In genomic region chr13:74026215-74026614, GRCm38 (mm10) we compare ENCODE assay signal across 8 mouse cellular contexts. TPM values are rescaled to one million over a fixed set of nuclear protein-coding genes. Genes with fewer than 3 reads are reported as not detected.
DNase-seq lines count a peak whose midpoint lies in the region; ATAC-seq and TF ChIP-seq lines count a peak whose summit lies in the region.

No protein-coding gene starts in this region.

- peaks cover 6% of the 10 kb centered on the region for H3K4me1 ChIP-seq in heart, embryonic 11.5 days (ENCODE audit: control insufficient read depth, insufficient read depth, low read length)
- H3K4me1 ChIP-seq in ES-E14 (ENCODE audit: control insufficient read depth in 2 of 2, insufficient read depth in 2 of 2, low read length in 2 of 2, poor library complexity in 1 of 2): no peaks in the 10 kb centered on the region
- peaks cover 24% of the 10 kb centered on the region for H3K4me1 ChIP-seq in heart, embryonic 15.5 days (replicated peaks)
- H3K4me1 ChIP-seq in kidney, postnatal 0 days (replicated peaks; ENCODE audit: insufficient read depth, low read length): no peaks in the 10 kb centered on the region

- H3K27ac ChIP-seq in heart, embryonic 11.5 days (ENCODE audit: low read depth, low read length): no peak overlapping the region
- H3K27ac ChIP-seq in ES-E14 (ENCODE audit: insufficient read depth, low read depth, low read length, poor library complexity, severe bottlenecking): no peak overlapping the region
- peak overlapping the region; percentile 48 for H3K27ac ChIP-seq in heart, embryonic 15.5 days
- H3K27ac ChIP-seq in kidney, postnatal 0 days: no peak overlapping the region

- ATAC-seq in heart, embryonic 11.5 days (replicated peaks; ENCODE audit: insufficient number of reproducible peaks, low FRiP score, low TSS enrichment): no peak
- no peak; the same call in 1 of the 2 replicates for ATAC-seq in heart, embryonic 15.5 days (replicated peaks; ENCODE audit: insufficient number of reproducible peaks, insufficient read depth, low FRiP score, low read depth)
- peak; percentile 50; the same call in 1 of the 2 replicates for ATAC-seq in kidney, postnatal 0 days (replicated peaks; ENCODE audit: low FRiP score, low read depth)
- ATAC-seq in megakaryocyte, adult 5-6 weeks (ENCODE audit: poor library complexity, severe bottlenecking): peak; percentile 53

- H3K4me3 ChIP-seq in heart, embryonic 11.5 days (ENCODE audit: low read depth, low read length): no peak overlapping the region
- no peak overlapping the region for H3K4me3 ChIP-seq in ES-E14 (ENCODE audit: insufficient read depth in 1 of 2, low read depth in 1 of 2, low read length in 2 of 2, poor library complexity in 1 of 2, severe bottlenecking in 1 of 2)
- H3K4me3 ChIP-seq in heart, embryonic 15.5 days: no peak overlapping the region
- no peak overlapping the region for H3K4me3 ChIP-seq in kidney, postnatal 0 days (replicated peaks; ENCODE audit: low read depth, low read length)

- H3K36me3 ChIP-seq in heart, embryonic 11.5 days (ENCODE audit: control insufficient read depth, insufficient read depth, low read length): no peaks in the 10 kb centered on the region
- H3K36me3 ChIP-seq in ES-E14 (ENCODE audit: control insufficient read depth, insufficient read depth, low read length, poor library complexity, severe bottlenecking): no peaks in the 10 kb centered on the region
- H3K36me3 ChIP-seq in heart, embryonic 15.5 days: no peaks in the 10 kb centered on the region
- no peaks in the 10 kb centered on the region for H3K36me3 ChIP-seq in kidney, postnatal 0 days (ENCODE audit: insufficient read depth, low read length)

- no peak overlapping the region for H3K4me2 ChIP-seq in heart, embryonic 11.5 days
- no peak overlapping the region for H3K4me2 ChIP-seq in heart, embryonic 15.5 days
- H3K4me2 ChIP-seq in kidney, postnatal 0 days (ENCODE audit: low read length): no peak overlapping the region

- WGBS in heart, embryonic 11.5 days (ENCODE audit: insufficient replicate concordance): 6% methylated on average over 2 of the region's 2 CpGs
- 13% methylated on average over 2 of the region's 2 CpGs for WGBS in heart, embryonic 15.5 days
- 29% methylated on average over 2 of the region's 2 CpGs for WGBS in kidney, postnatal 0 days

- peak; percentile 79 for TF ChIP-seq CTCF in kidney, postnatal 0 days (IDR thresholded peaks at IDR 0.05; ENCODE audit: low read depth)

- H3K9ac ChIP-seq in heart, embryonic 11.5 days (ENCODE audit: low read depth, low read length): no peak overlapping the region
- H3K9ac ChIP-seq in ES-E14 (ENCODE audit: insufficient read depth, low read depth, low read length, poor library complexity, severe bottlenecking): no peak overlapping the region
- H3K9ac ChIP-seq in heart, embryonic 15.5 days: no peak overlapping the region
- H3K9ac ChIP-seq in kidney, postnatal 0 days (ENCODE audit: low read depth, low read length): no peak overlapping the region

- in situ Hi-C loops in ES-E14 (cut with MboI; ENCODE audit: low sequenced_read_pairs in 2 of 2, unreplicated experiment in 2 of 2): no loop called here

- H3K27me3 ChIP-seq in heart, embryonic 11.5 days (ENCODE audit: control insufficient read depth, insufficient read depth, low read length): no peaks in the 10 kb centered on the region
- H3K27me3 ChIP-seq in heart, embryonic 15.5 days: no peaks in the 10 kb centered on the region
- no peaks in the 10 kb centered on the region for H3K27me3 ChIP-seq in kidney, postnatal 0 days (ENCODE audit: insufficient read depth, low read length)

- DNase-seq in heart, adult 11 months: peak; percentile 95
- DNase-seq in ES-E14 (ENCODE audit: low read depth, low spot score): peak; percentile 39
- DNase-seq in cerebellum, postnatal 36 days: peak; percentile 26 to 50
- peak; percentile 84 for DNase-seq in kidney, postnatal 0 days (ENCODE audit: low spot score)
- peak; percentile 37 for DNase-seq in thymus, postnatal 14 days

- no peaks in the 10 kb centered on the region for H3K9me3 ChIP-seq in heart, embryonic 11.5 days (replicated peaks; ENCODE audit: control insufficient read depth, low read length)
- H3K9me3 ChIP-seq in ES-E14 (ENCODE audit: control insufficient read depth, insufficient read depth, low read depth, low read length): no peaks in the 10 kb centered on the region
- no peaks in the 10 kb centered on the region for H3K9me3 ChIP-seq in heart, embryonic 15.5 days (replicated peaks)
- H3K9me3 ChIP-seq in kidney, postnatal 0 days (replicated peaks; ENCODE audit: low read length): no peaks in the 10 kb centered on the region

TF ChIP-seq in ES-E14, 5 proteins besides CTCF, POLR2A, EP300 and RAD21:
- TF ChIP-seq MAFK (IDR thresholded peaks at IDR 0.05; ENCODE audit: insufficient read depth, low read depth, low read length) (no peak), ZNF384 (IDR thresholded peaks at IDR 0.05; ENCODE audit: low read depth, low read length) (no peak), ZC3H11A (IDR thresholded peaks at IDR 0.05; ENCODE audit: borderline replicate concordance, low read depth, low read length) (peak; percentile 54; the same call in 1 of the 2 replicates)

RNA-seq across cellular contexts. Expression of gene Tppp, which starts 17.0 kb away (rescaled TPM):
- 2.7 and 3.2 TPM in 2 replicates for polyA plus RNA-seq in heart, embryonic 11.5 days (2014; fragmentation: Nextera tagmentation; extraction: Ambion mirVana)
- 0.21 and 0.22 TPM in 2 replicates for total RNA-seq in ES-E14 (2012; rRNA removed)
- polyA plus RNA-seq in heart, embryonic 15.5 days (2015; fragmentation: Nextera tagmentation; extraction: Ambion mirVana): 4.1 and 5.6 TPM in 2 replicates
- polyA plus RNA-seq in kidney, postnatal 0 days (2015; fragmentation: Nextera tagmentation; extraction: Ambion mirVana): 0.42 and 0.56 TPM in 2 replicates
- total RNA-seq in megakaryocyte, adult 5-6 weeks (2015): 0.05 and 0.16 TPM in 2 replicates
- 0.08 and 0.51 TPM in 2 replicates for total RNA-seq in megakaryocyte, adult 5-6 weeks (2017)

RNA-seq across cellular contexts. Expression of gene Cep72, which starts 35.9 kb away (rescaled TPM):
- polyA plus RNA-seq in heart, embryonic 11.5 days (2014; fragmentation: Nextera tagmentation; extraction: Ambion mirVana): 11.2 and 18.8 TPM in 2 replicates
- 7.6 and 10.0 TPM in 2 replicates for total RNA-seq in ES-E14 (2012; rRNA removed)
- polyA plus RNA-seq in heart, embryonic 15.5 days (2015; fragmentation: Nextera tagmentation; extraction: Ambion mirVana): 8.8 and 9.3 TPM in 2 replicates
- polyA plus RNA-seq in kidney, postnatal 0 days (2015; fragmentation: Nextera tagmentation; extraction: Ambion mirVana): 8.7 and 9.7 TPM in 2 replicates
- total RNA-seq in megakaryocyte, adult 5-6 weeks (2015): 7.6 and 8.2 TPM in 2 replicates
- total RNA-seq in megakaryocyte, adult 5-6 weeks (2017): 8.9 and 15.7 TPM in 2 replicates

Comparison
In these comparisons a context has a peak if more than half of its experiments do, and no peak if none do; other contexts are left out.
1. DNase-seq: peak in every context shown above with its lines; median percentile 95 in heart, adult 11 months; 84 in kidney, postnatal 0 days; 39 in ES-E14; 38 in cerebellum, postnatal 36 days; 37 in thymus, postnatal 14 days.
2. ATAC-seq: peak in kidney, postnatal 0 days (single experiment) and megakaryocyte, adult 5-6 weeks (single experiment); none in heart, embryonic 11.5 days (single experiment) and heart, embryonic 15.5 days (single experiment).